In genomic region chr4:83417160-83417819, GRCm38 (mm10) we compare ENCODE assay signal across 8 mouse cellular contexts. TPM values are rescaled to one million over a fixed set of nuclear protein-coding genes. Genes with fewer than 3 reads are reported as not detected.
A peak's percentile ranks its signal among the peaks of the same experiment; 100 is the strongest.
DNase-seq lines count a peak whose midpoint lies in the region; ATAC-seq lines count a peak whose summit lies in the region.

Gene Snapc3 (plus strand): TSS chr4:83417724.

- peak; percentile 89 for DNase-seq in c-Kit-negative CD71-positive TER-119-positive erythroid progenitor cells, embryonic 14.5 days (ENCODE audit: low read depth, low spot score)
- peak; percentile 87 for DNase-seq in fibroblast of lung, adult 2 months (ENCODE audit: low read depth)
- DNase-seq in kidney, postnatal 14 days: peak; percentile 97
- peak; percentile 94 for DNase-seq in liver, embryonic 13.5 days
- peak; percentile 94 for DNase-seq in neural tube, embryonic 10.5 days (ENCODE audit: extremely low spot score, low spot score)

- ATAC-seq in CD4-positive, CD25-positive, alpha-beta regulatory T cell, adult 4 months: peak; percentile 99
- peak; percentile 98 for ATAC-seq in heart, embryonic 14.5 days (ENCODE audit: insufficient number of reproducible peaks, insufficient read depth, low FRiP score, low read depth)
- peak; percentile 98 for ATAC-seq in liver, embryonic 13.5 days (ENCODE audit: low read depth)
- ATAC-seq in stomach, embryonic 16.5 days (ENCODE audit: insufficient read depth, low FRiP score): peak; percentile 99

- H3K9me3 ChIP-seq in heart, embryonic 14.5 days (ENCODE audit: control insufficient read depth, low read length): peaks cover 5% of the 10 kb centered on the region; the same call in 1 of the 2 replicates
- no peaks in the 10 kb centered on the region for H3K9me3 ChIP-seq in liver, embryonic 13.5 days (replicated peaks)
- H3K9me3 ChIP-seq in stomach, embryonic 16.5 days (replicated peaks; ENCODE audit: control insufficient read depth, low read length): no peaks in the 10 kb centered on the region

- H3K36me3 ChIP-seq in heart, embryonic 14.5 days (ENCODE audit: control insufficient read depth, insufficient read depth, low read length): peaks cover 13% of the 10 kb centered on the region; the same call in 1 of the 2 replicates
- no peaks in the 10 kb centered on the region for H3K36me3 ChIP-seq in liver, embryonic 13.5 days
- no peaks in the 10 kb centered on the region for H3K36me3 ChIP-seq in stomach, embryonic 16.5 days (ENCODE audit: control insufficient read depth, insufficient read depth, low read length)

- peak within 1 kb of the TSS; percentile 88 to 89 for H3K27ac ChIP-seq in heart, embryonic 14.5 days (replicated peaks in 1 of 2; ENCODE audit: control insufficient read depth in 1 of 2, insufficient read depth in 1 of 2, low read depth in 2 of 2, low read length in 2 of 2)
- peak within 1 kb of the TSS; percentile 40; the same call in 1 of the 2 replicates for H3K27ac ChIP-seq in liver, embryonic 13.5 days
- H3K27ac ChIP-seq in stomach, embryonic 16.5 days (ENCODE audit: low read length): peak within 1 kb of the TSS; percentile 87

- H3K9ac ChIP-seq in heart, embryonic 14.5 days (ENCODE audit: low read length): peak within 1 kb of the TSS; percentile 83
- H3K9ac ChIP-seq in liver, embryonic 13.5 days: peak within 1 kb of the TSS; percentile 88
- H3K9ac ChIP-seq in stomach, embryonic 16.5 days (ENCODE audit: low read length): peak within 1 kb of the TSS; percentile 93

- peaks cover 2 to 13% of the 10 kb centered on the region in 2 experiments; a peak in 3 of 4 replicates for H3K4me1 ChIP-seq in heart, embryonic 14.5 days (ENCODE audit: control insufficient read depth in 2 of 2, insufficient read depth in 2 of 2, low read length in 2 of 2)
- H3K4me1 ChIP-seq in liver, embryonic 13.5 days (replicated peaks): peaks cover 22% of the 10 kb centered on the region
- peaks cover 13% of the 10 kb centered on the region for H3K4me1 ChIP-seq in stomach, embryonic 16.5 days (ENCODE audit: control insufficient read depth, insufficient read depth, low read length)

- peak within 1 kb of the TSS; percentile 73 to 93 for H3K4me3 ChIP-seq in heart, embryonic 14.5 days (ENCODE audit: control insufficient read depth in 1 of 2, insufficient read depth in 1 of 2, low read depth in 1 of 2, low read length in 2 of 2)
- H3K4me3 ChIP-seq in liver, embryonic 13.5 days (replicated peaks): peak within 1 kb of the TSS; percentile 88
- peak within 1 kb of the TSS; percentile 94 for H3K4me3 ChIP-seq in stomach, embryonic 16.5 days (replicated peaks; ENCODE audit: low read length)

- WGBS in heart, embryonic 14.5 days: 1% methylated on average over 41 of the region's 41 CpGs
- WGBS in liver, embryonic 13.5 days (ENCODE audit: insufficient replicate concordance): 1% methylated on average over 41 of the region's 41 CpGs
- under 1% methylated on average over 41 of the region's 41 CpGs for WGBS in stomach, embryonic 16.5 days

- no peaks in the 10 kb centered on the region for H3K27me3 ChIP-seq in heart, embryonic 14.5 days (ENCODE audit: control insufficient read depth, insufficient read depth, low read length)
- H3K27me3 ChIP-seq in liver, embryonic 13.5 days: no peaks in the 10 kb centered on the region
- no peaks in the 10 kb centered on the region for H3K27me3 ChIP-seq in stomach, embryonic 16.5 days (ENCODE audit: control insufficient read depth, insufficient read depth, low read length)

- H3K4me2 ChIP-seq in heart, embryonic 14.5 days (ENCODE audit: low read length): peak within 1 kb of the TSS; percentile 84
- H3K4me2 ChIP-seq in liver, embryonic 13.5 days: peak within 1 kb of the TSS; percentile 74
- peak within 1 kb of the TSS; percentile 84 for H3K4me2 ChIP-seq in stomach, embryonic 16.5 days (ENCODE audit: low read depth, low read length)

RNA-seq across cellular contexts. Expression of gene Snapc3, which starts in this region (rescaled TPM):
- 10 to 100 TPM; 39.8 to 48.2 TPM for polyA plus RNA-seq in CD4-positive, CD25-positive, alpha-beta regulatory T cell, adult 4 months (2017; shearing (Covaris generic))
- polyA plus RNA-seq in heart, embryonic 14.5 days (2014; fragmentation: Nextera tagmentation; extraction: Ambion mirVana): 30.7 and 33.7 TPM in 2 replicates
- polyA plus RNA-seq in liver, embryonic 13.5 days (2015; fragmentation: Nextera tagmentation; extraction: Ambion mirVana): 12.3 and 14.6 TPM in 2 replicates
- polyA plus RNA-seq in stomach, embryonic 16.5 days (2015; fragmentation: Nextera tagmentation; extraction: Ambion mirVana): 35.3 and 35.9 TPM in 2 replicates

Comparison
In these comparisons a context has a peak if more than half of its experiments do, and no peak if none do; other contexts are left out.
1. Peak in every context shown above with its lines: DNase-seq, ATAC-seq, H3K4me3 ChIP-seq and H3K27ac ChIP-seq.